Mouse (Mus musculus): ENCODE measurements at regions not wholly inside any gene's neighbourhood (a gene's known extent, or its start where the extent isn't known, plus 50 kb on each side); places are given as distances from the start of the nearest gene placed in this dataset.

- TF ChIP-seq CTCF (IDR thresholded peaks at IDR 0.05; ENCODE audit: borderline replicate concordance, insufficient read depth, low read length), result no peak
- no peak for TF ChIP-seq POLR2A (IDR thresholded peaks at IDR 0.05; ENCODE audit: low read depth, low read length)
Measured at GRCm38 (mm10) chr16:78486531-78486930, 90.0 kb downstream of the D16Ertd472e start.
